Mouse (Mus musculus) embryonic fibroblast, embryonic 13.5 days (primary cell): ENCODE results near the gene Mllt3.

Source experiments
- CTCF ChIP-seq: IDR thresholded peaks from 2 replicates; pipeline ENCODE4 v1.5.1; 2011; ENCODE audit warnings: mild to moderate bottlenecking, control low read depth, low read length, moderate library complexity, borderline replicate concordance; ENCODE audit not compliant: insufficient read depth
- POLR2A ChIP-seq: IDR thresholded peaks from 2 replicates; pipeline ENCODE4 v1.6.1; 2011; ENCODE audit warnings: low read depth, mild to moderate bottlenecking, control low read depth, low read length, moderate library complexity

DNA sequence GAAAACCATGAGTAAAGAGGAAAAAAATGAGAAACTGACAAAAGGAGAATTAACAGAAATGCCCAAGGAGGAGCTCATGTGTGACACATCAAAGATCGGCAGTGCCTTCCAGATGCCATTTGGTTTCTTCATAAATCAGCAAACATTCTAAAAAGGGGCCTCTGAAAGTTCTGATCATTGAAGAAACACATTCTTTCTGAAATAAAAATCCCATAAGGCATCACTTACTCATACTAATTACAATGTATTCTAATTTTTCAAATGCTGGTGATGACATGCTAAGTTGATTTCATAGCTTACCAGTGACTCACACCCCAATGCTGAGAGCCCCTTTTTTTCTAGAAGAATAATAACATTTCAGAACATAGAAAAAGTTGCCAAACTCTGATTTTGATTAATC is 194.4 kb downstream of the Mllt3 start:
- TF ChIP-seq CTCF (no peak), POLR2A (no peak)
